Mouse (Mus musculus): ENCODE measurements around the gene Arfgap2.

Arfgap2 gene

DNA sequence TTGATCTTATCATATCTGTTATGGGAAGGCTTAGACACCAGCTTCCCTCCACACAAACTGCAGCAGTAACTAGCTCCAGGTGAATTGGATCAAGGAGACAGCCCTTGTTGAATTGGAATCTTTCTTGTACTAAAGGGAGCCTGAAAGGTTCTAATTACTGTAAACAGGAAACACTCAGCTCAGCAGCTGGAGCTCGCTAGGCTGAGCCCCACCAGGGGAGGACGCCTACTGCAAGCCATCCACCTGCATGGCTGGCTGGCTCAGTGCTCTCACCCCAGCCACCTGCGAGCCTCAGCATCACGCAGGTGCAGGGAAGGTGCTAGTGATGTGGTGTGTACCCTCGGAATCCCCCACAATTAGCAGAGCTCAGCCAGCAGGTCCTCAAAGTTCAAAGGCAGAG is 43.9 kb downstream of the Arfgap2 start:
- no peak for DNase-seq (ENCODE audit: low spot score)

DNA sequence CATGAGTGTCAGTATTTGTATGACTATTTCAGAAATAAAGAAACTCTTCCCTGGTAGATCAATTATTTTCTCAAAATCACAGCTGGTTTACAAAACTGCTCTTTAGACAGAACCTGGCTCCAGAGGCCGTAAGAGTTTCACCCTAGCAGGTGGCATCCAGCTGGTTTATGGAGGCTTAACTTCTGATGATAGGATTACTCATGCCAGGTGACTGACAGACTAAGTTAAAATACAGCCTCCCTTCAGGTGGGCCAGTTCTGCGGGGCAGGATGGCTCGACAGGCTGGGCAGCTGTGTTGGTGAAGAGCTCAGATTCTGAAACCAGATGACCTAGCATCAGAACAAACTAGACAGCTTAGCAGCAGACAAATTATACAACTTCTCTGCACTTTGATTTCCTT is 44.8 kb downstream of the Arfgap2 start:
- no peak for DNase-seq (ENCODE audit: low spot score)

DNA sequence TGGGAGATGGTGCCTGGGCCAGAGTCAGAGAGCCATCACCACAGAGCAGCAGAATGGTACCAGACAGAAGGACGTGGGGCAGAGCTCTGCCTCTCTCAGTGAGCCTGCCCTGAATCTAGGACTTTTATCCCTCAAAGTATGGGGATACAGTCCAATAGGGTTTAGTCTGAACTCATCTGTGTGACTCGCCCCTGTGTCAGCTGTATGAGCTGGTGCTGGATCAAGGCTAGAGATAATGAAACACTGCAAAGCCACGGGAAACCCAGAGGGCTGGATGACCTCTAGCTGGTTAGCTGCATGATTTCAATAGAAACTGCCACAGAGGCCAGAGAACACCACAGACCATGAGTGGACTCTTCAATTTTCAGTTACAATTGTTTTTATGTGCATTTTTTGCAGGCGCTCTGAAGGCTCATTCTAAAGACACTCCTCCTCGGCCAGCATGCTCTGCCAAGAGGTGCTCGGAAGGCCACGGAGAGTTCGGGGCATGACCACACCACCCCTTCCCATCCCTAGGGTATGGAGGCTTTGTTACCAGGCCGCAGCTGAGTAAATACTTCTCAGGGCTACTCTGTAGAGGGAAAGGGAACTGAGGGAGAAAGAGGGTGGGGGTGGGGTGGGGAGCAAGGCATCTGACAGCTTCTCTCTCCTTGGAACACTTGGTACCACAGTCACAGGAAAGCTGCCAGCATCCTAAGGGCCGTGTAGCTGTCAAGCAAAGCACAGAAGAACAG is 48.0 kb downstream of the Arfgap2 start:
- peak; percentile 71 for DNase-seq (ENCODE audit: low spot score)

DNA sequence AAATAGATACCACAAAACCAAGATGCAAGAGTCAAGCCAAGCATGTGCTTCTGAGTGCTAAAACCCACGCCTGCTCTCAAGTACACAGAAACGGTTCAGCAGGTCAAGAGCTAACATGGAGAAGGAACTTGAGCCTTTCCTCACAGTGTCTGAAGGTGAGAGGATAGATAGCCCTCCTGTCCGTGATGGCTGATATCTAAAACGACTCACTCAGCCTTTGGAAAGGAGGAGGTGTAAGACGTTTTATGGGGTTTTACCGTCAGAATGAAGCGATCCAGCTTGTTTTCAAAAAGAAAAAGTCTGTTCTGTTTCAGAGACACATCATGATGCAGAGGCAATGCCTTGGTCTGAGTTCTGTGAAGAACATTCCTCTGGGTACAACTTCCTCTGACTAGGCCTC is 49.4 kb downstream of the Arfgap2 start:
- DNase-seq (ENCODE audit: low spot score), result no peak

DNA sequence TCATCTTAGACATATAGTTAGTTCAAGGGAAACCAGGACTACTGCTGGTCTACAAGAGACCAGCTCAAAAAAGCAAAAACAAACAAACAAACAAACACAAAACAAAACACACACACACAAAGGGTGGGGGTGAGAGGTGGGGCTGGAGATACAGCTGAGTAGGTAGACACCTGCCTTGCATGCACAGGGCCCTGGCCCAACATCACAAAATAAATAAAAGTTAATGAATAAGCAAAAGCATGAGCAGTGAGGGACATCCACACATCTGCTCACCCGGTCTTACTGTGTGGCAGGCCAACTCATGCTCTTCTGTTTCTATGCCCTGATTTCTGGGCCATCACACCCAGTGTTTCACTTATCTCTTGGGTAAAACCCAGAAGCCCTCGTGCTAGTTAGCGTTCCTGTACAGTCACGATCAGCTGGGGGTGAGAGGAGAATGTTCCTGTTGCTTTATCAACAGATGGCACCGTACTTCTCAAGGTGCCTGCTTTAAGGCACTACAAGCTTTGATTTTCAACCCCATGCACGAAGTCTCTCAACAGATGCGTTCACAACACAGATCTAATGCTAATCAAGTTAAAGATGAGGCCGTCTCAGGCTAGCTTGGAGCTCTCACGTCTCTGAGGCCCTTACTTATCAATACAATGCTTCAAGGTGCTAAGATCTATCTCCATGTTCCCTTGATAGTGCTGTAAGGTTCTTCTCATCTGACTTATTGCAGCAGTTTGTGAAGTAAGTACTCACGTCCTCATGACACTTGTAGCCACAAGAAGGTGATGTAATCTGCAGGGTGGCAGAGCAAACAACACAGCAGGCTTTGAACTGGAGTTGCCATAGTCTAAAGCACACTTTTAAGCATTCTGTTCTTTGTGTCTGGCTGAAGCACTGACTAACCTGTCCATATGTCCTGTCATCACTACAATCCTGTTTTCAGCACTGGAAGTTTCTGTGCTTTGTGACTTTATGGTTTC is 56.1 kb downstream of the Arfgap2 start:
- DNase-seq (ENCODE audit: low spot score), result no peak

DNA sequence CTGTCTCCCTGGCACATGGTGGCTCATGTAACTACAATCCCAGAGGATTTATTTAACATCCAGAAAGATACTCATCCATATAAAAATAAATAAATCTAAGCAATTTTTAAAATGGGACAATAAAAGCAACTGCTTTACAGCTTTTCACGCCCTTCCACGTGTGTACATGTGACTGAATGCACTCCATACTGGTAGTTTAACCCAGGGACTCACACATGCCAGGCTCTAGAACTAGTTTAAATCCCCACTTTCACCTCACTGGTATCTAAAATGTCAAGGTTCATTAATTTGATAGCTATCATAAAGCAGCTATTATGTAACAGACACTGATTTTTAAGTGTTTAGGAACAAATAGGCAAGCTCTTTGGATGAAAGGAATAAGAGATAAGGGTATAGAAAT is 57.1 kb downstream of the Arfgap2 start:
- no peak for DNase-seq (ENCODE audit: low spot score)

DNA sequence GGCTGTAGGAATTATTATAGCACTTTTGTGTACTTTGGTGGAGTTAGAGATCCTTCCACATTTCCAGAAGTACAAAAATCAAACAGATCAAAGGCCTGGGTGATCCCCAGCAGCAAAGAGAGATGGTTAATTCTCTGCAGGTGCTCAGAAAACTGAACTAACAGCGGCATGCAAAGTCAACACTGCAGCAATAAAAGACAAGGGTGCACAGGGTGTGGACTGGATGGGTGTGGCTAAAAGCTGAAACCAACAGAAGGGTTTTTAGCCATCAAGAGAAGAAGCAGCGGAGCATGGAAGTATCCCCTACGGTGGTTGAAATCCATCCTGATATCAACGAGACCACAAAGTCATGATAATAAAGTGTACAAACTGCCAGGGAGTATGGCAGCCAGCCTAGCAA is 57.7 kb downstream of the Arfgap2 start:
- no peak for DNase-seq (ENCODE audit: low spot score)

DNA sequence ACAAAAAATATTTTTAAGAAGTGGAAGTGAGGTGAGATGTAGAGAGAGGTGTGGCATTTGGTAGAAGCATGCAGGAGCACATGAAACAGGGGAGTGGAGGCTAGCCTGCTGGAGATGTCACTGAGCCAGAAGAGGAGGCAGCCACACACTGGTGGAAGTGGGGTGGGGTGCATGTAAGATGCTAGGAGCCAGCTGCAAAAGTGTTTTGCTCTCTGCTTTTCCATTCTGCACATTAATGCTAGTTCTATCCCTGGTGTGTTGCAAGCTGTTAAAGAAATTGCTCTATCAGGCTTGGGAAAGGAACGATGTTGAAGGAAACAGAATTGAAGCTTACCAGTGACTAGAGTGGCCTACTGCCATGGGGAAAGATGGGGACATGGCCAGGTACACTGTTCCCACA is 59.6 kb downstream of the Arfgap2 start:
- no peak for DNase-seq (ENCODE audit: low spot score)

DNA sequence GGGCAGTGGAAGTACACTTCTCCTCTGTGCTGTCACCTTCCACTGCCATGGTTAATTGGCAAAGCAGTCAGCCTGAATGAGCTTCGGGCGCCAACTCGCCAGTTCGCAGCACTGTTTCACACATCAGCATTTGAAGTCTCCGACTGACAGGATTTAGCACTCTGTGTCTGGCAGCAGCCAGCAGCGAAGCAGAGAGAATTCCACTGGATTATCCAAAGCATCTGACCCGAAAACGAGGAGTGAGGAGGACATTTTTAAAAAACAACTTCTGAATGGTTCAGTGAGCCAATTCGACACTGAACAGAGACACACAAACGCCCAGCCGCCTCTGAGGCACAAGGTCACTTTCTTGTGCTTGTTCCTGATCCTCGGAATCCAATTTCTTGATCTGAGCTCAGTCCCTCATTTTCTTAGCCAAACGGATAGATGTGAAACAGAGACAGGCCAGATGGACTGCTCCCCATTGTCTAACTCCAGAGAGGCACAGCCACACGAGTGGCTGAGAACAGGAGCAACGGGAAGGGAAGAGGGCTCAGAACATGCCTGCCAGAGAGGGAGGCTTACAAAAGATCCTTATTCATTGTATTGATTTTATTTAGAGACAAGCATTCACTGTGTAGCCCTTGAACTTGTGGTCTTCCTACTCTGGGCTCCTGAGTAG is 60.1 kb downstream of the Arfgap2 start:
- DNase-seq (ENCODE audit: low spot score), result peak; percentile 40

Measured in embryo, embryonic 10.5 days (tissue).